Mouse (Mus musculus) lung, adult 2 months (tissue): ENCODE data around the gene Bsn.

Experiments
- CTCF ChIP-seq: fragments of 200-500 bp; IDR thresholded peaks from 2 replicates; pipeline ENCODE4 v1.5.1; 2011; ENCODE audit warnings: mild to moderate bottlenecking, low read length, control low read depth; ENCODE audit not compliant: insufficient read depth
- POLR2A ChIP-seq: fragments of 200-500 bp; IDR thresholded peaks from 2 replicates; pipeline ENCODE4 v1.6.1; 2011; ENCODE audit warnings: low read depth, mild to moderate bottlenecking, control low read depth, low read length, borderline replicate concordance; ENCODE audit errors: extremely low read depth

DNA sequence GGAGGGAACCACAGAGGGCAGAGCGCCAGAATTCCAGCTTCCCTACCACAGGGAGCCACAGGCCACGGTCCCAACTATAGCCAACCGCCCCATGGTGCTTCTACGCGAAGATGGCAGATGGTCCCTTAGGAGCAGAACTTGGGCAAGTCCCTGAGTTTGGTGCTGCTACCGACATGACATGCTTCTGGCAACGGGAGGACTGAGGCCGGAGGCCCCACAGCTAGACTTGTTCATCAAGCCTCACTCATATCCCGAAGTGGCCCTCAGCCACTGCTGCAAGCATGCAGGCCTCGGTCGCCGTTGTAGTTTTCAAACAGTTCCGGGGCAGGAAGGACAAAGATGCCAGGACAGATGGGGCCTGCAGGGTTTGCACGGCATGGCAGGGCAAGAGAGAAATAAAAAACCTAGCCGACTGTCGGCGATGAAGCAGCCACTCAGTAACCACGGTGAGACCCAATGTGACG lies 6.6 kb downstream of the Bsn start:
- TF ChIP-seq POLR2A, result no peak
- no peak for TF ChIP-seq CTCF
